Mouse (Mus musculus): ENCODE data around the gene Eef2. TPM values are rescaled to one million over a fixed set of nuclear protein-coding genes. Genes with fewer than 3 reads are reported as not detected.

Gene Eef2
- total and polyA plus RNA-seq, 3 experiments = 1,752 to 4,660 (median 2,649) TPM

DNA sequence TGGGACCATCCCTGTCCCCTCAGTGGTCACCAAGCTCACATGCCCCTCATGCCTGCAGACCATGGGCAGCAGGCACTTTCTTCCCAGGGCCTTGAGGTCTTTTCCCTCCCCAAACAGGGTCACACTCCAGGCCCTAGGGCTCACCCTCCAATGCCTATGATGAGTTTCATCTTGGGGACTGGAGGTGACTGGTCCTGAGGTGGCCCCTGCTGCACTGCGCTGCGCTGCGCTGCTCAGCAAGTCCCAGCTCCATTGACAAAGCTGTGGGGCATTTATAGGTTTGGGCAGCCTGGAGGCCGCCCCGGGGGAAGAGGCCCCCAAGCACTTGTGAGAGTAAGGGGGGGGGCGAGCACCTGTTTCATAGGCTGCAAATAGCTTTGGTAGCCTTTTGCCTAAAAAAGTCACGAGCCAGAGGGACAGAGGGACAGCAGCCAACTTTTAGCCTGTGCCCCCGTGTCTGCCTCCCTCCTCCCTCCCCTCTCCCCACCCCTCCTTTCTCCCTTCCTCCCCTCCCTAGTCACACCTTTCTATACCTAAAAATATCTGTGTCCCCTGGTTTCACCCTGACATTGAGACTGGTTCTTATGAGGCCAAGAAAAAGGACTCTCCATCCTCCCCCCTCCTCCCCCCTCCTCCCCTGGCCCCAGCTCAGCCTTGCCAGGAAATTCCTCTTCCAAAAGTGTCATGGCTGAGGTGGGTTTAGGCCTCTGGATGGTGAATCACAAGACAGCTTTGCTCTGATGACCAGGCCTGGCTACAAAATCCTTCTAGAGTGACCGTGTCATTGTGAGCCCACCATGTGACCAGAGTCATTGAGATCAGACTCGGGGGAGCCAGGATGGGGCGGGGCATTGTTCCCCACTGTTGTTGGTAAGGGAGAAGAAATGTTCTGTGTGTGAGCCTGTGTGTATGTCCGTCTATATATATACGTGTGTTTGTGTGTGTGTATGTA, 25.7 kb downstream of the Eef2 start, which contains the start of gene Nmrk2:
Nmrk2 (minus strand) TSS at position 245 of the 952 bp plus-strand sequence.
- H3K9me3 ChIP-seq (replicated peaks; ENCODE audit: low read length) = peaks cover 10% of the 10 kb centered on the region
- H3K27me3 ChIP-seq (replicated peaks) = no peaks in the 10 kb centered on the region
- peaks cover 31 to 47% of the 10 kb centered on the region in 2 experiments for H3K4me1 ChIP-seq (ENCODE audit: control insufficient read depth in 1 of 2, insufficient read depth in 2 of 2)
- in situ Hi-C loops (cut with MboI; ENCODE audit: low pct_ligation_motif_present, low pct_unique_long_range_greater_than_20kb, low sequenced_read_pairs) = loop anchor here (5.0 kb wide), 1 partner anchor 35 kb away; no protein-coding TSS in a partner anchor
- TF ChIP-seq MYC (IDR thresholded peaks at IDR 0.05; ENCODE audit: low read depth, low read length) (no peak), USF1 (IDR thresholded peaks at IDR 0.05; ENCODE audit: low read depth, low read length) (no peak), MAZ (IDR thresholded peaks at IDR 0.05; ENCODE audit: low read depth, low read length) (0 out of 2 replicates have a peak, but pooled peaks have one; percentile 22), BHLHE40 (IDR thresholded peaks at IDR 0.05; ENCODE audit: low read depth, low read length) (peak; percentile 43; the same call in 1 of the 2 replicates), JUN (IDR thresholded peaks at IDR 0.05; ENCODE audit: insufficient read depth, low read depth, low read length) (no peak)
- H3K36me3 ChIP-seq (replicated peaks in 1 of 2; ENCODE audit: control insufficient read depth in 1 of 2, insufficient read depth in 1 of 2, low read length in 1 of 2) = no peaks in the 10 kb centered on the region
- DNase-seq (ENCODE audit: extremely low read depth) = no peak
- H3K9ac ChIP-seq (ENCODE audit: insufficient read depth, low read depth) = no peak within 1 kb of the TSS
- dilution Hi-C loops (cut with MboI; ENCODE audit: extremely low pct_ligation_motif_present, extremely low pct_unique_long_range_greater_than_20kb, low sequenced_read_pairs) = no loop called here
- H3K4me2 ChIP-seq (ENCODE audit: insufficient read depth, low read depth, poor library complexity, severe bottlenecking) = no peak within 1 kb of the TSS
- no peak within 1 kb of the TSS for H3K27ac ChIP-seq (ENCODE audit: insufficient read depth, low read depth)
- no peak within 1 kb of the TSS for H3K4me3 ChIP-seq (replicated peaks in 1 of 3; ENCODE audit: low read depth in 2 of 3, low read length in 2 of 3, poor library complexity in 1 of 3)
- H3K79me2 ChIP-seq (replicated peaks; ENCODE audit: control insufficient read depth, extremely low read depth, insufficient read depth, poor library complexity, severe bottlenecking) = no peaks in the 10 kb centered on the region

DNA sequence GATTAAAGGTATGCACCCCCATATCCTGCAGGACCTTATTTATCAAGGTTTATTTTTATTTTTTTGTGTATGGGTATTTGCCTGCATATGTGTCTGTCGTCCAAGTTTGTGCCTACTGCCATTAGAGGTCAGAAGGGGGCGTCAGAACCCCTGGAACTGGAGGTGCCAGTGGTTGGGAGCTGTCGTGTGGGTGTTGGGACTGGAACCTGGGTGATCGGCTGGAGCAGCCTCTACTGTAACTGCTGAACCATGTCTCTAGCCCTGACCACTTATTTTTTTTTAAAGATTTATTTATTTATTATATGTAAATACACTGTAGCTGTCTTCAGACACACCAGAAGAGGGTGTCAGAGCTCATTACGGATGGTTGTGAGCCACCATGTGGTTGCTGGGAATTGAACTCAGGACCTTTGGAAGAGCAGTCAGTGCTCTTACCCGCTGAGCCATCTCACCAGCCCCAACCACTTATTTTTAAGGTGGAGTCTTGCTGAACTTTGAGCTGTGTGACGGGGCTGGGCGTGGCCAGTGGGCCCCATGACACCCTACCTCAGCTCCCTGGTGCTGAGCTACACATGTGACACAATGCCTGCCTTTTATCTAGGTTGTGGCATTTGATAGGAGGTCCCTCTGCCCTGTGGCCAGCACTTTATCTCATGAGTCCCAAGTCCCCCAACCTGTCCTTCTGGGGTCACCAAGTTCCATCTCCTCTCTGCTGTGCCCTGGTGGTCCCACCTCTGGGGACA, 26.7 kb downstream of the Eef2 start:
- Histone ChIP-seq H3K9me3 (replicated peaks; ENCODE audit: low read length) (peaks cover 10% of the 10 kb centered on the region), H3K36me3 (replicated peaks in 1 of 2; ENCODE audit: control insufficient read depth in 1 of 2, insufficient read depth in 1 of 2, low read length in 1 of 2) (no peaks in the 10 kb centered on the region), H3K4me3 (replicated peaks in 1 of 3; ENCODE audit: low read depth in 2 of 3, low read length in 2 of 3, poor library complexity in 1 of 3) (no peak overlapping the region), H3K4me1 (ENCODE audit: control insufficient read depth in 1 of 2, insufficient read depth in 2 of 2) (peaks cover 27 to 41% of the 10 kb centered on the region in 2 experiments), H3K9ac (ENCODE audit: insufficient read depth, low read depth) (no peak overlapping the region), H3K27me3 (replicated peaks) (no peaks in the 10 kb centered on the region), H3K4me2 (ENCODE audit: insufficient read depth, low read depth, poor library complexity, severe bottlenecking) (no peak overlapping the region), H3K79me2 (replicated peaks; ENCODE audit: control insufficient read depth, extremely low read depth, insufficient read depth, poor library complexity, severe bottlenecking) (no peaks in the 10 kb centered on the region), H3K27ac (ENCODE audit: insufficient read depth, low read depth) (no peak overlapping the region)
- in situ Hi-C loops (cut with MboI; ENCODE audit: low pct_ligation_motif_present, low pct_unique_long_range_greater_than_20kb, low sequenced_read_pairs) = loop anchor here (5.0 kb wide), 1 partner anchor 34 kb away; no protein-coding TSS in a partner anchor
- no peak for TF ChIP-seq MAFK (IDR thresholded peaks at IDR 0.05; ENCODE audit: insufficient replicate concordance, low read length)
- no peak for TF ChIP-seq E2F4 (IDR thresholded peaks at IDR 0.05; ENCODE audit: insufficient replicate concordance, low read depth, low read length)
- TF ChIP-seq MYC (IDR thresholded peaks at IDR 0.05; ENCODE audit: low read depth, low read length) = no peak
- no peak for TF ChIP-seq USF1 (IDR thresholded peaks at IDR 0.05; ENCODE audit: low read depth, low read length)
- TF ChIP-seq EP300 (IDR thresholded peaks at IDR 0.05; ENCODE audit: low read length) = no peak
- peak; percentile 11 for TF ChIP-seq RAD21 (IDR thresholded peaks at IDR 0.05; ENCODE audit: low read depth, low read length)
- dilution Hi-C loops (cut with MboI; ENCODE audit: extremely low pct_ligation_motif_present, extremely low pct_unique_long_range_greater_than_20kb, low sequenced_read_pairs) = no loop called here
- no peak for DNase-seq (ENCODE audit: extremely low read depth)
